Mouse (Mus musculus): Measurements from ENCODE around the gene Ncapg2.

The Ncapg2 gene

GRCm38 (mm10) chr12:116442184-116442583, 37.0 kb downstream of the Ncapg2 start:
- DNase-seq (ENCODE audit: low read depth, low spot score): no peak

- DNase-seq (ENCODE audit: low read depth, low spot score): no peak
These were observed 44.3 kb downstream of the Ncapg2 start for GRCm38 (mm10) chr12:116449536-116449935.

- no peak for DNase-seq (ENCODE audit: low read depth, low spot score)
These were observed 55.3 kb downstream of the Ncapg2 start for GRCm38 (mm10) chr12:116460379-116461065.

- DNase-seq (ENCODE audit: low read depth, low spot score): no peak
These were observed 61.8 kb downstream of the Ncapg2 start for GRCm38 (mm10) chr12:116467030-116467429.

- no peak for DNase-seq (ENCODE audit: low read depth, low spot score)
These were observed 63.1 kb downstream of the Ncapg2 start for GRCm38 (mm10) chr12:116468348-116468747.

GRCm38 (mm10) chr12:116469096-116469495, 63.9 kb downstream of the Ncapg2 start:
- no peak for DNase-seq (ENCODE audit: low read depth, low spot score)

GRCm38 (mm10) chr12:116473264-116473663, 68.1 kb downstream of the Ncapg2 start:
- no peak for DNase-seq (ENCODE audit: low read depth, low spot score)

- no peak for DNase-seq (ENCODE audit: low read depth, low spot score)
These were observed 68.6 kb downstream of the Ncapg2 start for GRCm38 (mm10) chr12:116473761-116474160.

GRCm38 (mm10) chr12:116474676-116475075, 69.5 kb downstream of the Ncapg2 start:
- no peak for DNase-seq (ENCODE audit: low read depth, low spot score)

- no peak for DNase-seq (ENCODE audit: low read depth, low spot score)
These were observed 73.6 kb downstream of the Ncapg2 start for GRCm38 (mm10) chr12:116478771-116479170.

GRCm38 (mm10) chr12:116481921-116482320, 76.7 kb downstream of the Ncapg2 start:
- no peak for DNase-seq (ENCODE audit: low read depth, low spot score)

GRCm38 (mm10) chr12:116483581-116483980, 78.4 kb downstream of the Ncapg2 start:
- no peak for DNase-seq (ENCODE audit: low read depth, low spot score)

GRCm38 (mm10) chr12:116484991-116485390, 79.8 kb downstream of the Ncapg2 start:
- no peak for DNase-seq (ENCODE audit: low read depth, low spot score)

- peak; percentile 69 for DNase-seq (ENCODE audit: low read depth, low spot score)
These were observed 80.6 kb downstream of the Ncapg2 start, which contains the start of gene Ptprn2 for GRCm38 (mm10) chr12:116485591-116486403. Ptprn2 (plus strand) TSS chr12:116485720.

- peak; percentile 71 for DNase-seq (ENCODE audit: low read depth, low spot score)
These were observed 81.2 kb downstream of the Ncapg2 start for GRCm38 (mm10) chr12:116486404-116486730.

GRCm38 (mm10) chr12:116488836-116489235, 83.6 kb downstream of the Ncapg2 start:
- no peak for DNase-seq (ENCODE audit: low read depth, low spot score)

- DNase-seq (ENCODE audit: low read depth, low spot score): no peak
These were observed 85.6 kb downstream of the Ncapg2 start for GRCm38 (mm10) chr12:116490575-116491356.

- DNase-seq (ENCODE audit: low read depth, low spot score): no peak
These were observed 93.5 kb downstream of the Ncapg2 start for GRCm38 (mm10) chr12:116498666-116499065.

- DNase-seq (ENCODE audit: low read depth, low spot score): no peak
These were observed 95.5 kb downstream of the Ncapg2 start for GRCm38 (mm10) chr12:116500652-116501051.

GRCm38 (mm10) chr12:116512482-116512881, 107.3 kb downstream of the Ncapg2 start:
- DNase-seq (ENCODE audit: low read depth, low spot score): no peak
